Mouse (Mus musculus): ENCODE measurements around the gene Naaladl1.

GRCm38 (mm10) chr19:6126789-6127580, 21.4 kb downstream of the Naaladl1 start:
- TF ChIP-seq CTCF (IDR thresholded peaks at IDR 0.05) (no peak), EP300 (IDR thresholded peaks at IDR 0.05) (no peak)
